Mouse (Mus musculus) cerebellum, adult 18-20 months (tissue): Measurements from ENCODE around the gene Crtam.

Experiments
- DNase-seq, 2 experiments: peaks; one replicate each; pipeline ENCODE4 v3.0.0; 2021

Crtam gene

GRCm38 (mm10) chr9:41004415-41004814, at the start of gene Crtam:
Crtam (minus strand) TSS chr9:41004628.
- DNase-seq: no peak

- DNase-seq: peak; percentile 87 to 89
Measured at GRCm38 (mm10) chr9:41054166-41054565, 49.7 kb upstream of the Crtam start.

- DNase-seq: no peak
Measured at GRCm38 (mm10) chr9:41053478-41053877, 49.0 kb upstream of the Crtam start.

GRCm38 (mm10) chr9:41051080-41051932, 46.9 kb upstream of the Crtam start:
- DNase-seq: no peak

DNA sequence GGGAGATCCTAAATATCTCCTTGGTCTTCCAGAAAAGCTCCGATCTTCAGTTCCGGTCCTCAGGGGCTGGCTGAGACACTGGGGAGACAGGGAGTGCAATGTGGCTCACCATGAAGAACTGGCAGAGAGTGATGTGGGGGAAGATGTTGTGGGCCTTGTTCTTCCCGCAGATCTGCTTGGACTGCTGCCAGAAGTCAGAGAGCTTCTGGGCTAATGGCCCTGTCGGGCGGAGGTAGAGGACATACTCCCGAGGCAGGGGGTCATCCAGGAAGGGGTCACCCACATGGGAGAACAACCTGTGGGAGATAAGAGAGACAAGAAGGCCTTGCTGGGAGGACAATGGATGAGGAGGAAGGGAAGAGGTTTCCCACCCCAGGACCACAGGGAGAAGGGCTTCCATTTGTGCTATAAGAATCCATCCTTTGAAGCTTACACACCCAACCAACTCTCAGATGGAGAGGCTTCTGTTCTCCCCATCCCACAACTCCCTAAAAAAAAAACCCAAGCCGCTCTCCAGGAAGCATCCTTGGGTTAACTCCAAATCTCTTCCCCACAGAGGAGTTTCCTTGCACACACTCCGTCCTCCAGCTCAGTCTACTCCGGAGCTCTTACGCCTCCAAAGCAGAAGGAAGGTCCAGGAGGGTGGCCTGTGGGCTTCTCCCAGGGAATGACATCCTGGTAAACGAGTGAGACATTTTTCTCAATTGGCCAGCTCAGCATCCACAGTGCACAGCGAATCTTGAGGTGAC, 46.1 kb upstream of the Crtam start:
- no peak for DNase-seq

GRCm38 (mm10) chr9:41049282-41049681, 44.9 kb upstream of the Crtam start:
- no peak for DNase-seq

DNA sequence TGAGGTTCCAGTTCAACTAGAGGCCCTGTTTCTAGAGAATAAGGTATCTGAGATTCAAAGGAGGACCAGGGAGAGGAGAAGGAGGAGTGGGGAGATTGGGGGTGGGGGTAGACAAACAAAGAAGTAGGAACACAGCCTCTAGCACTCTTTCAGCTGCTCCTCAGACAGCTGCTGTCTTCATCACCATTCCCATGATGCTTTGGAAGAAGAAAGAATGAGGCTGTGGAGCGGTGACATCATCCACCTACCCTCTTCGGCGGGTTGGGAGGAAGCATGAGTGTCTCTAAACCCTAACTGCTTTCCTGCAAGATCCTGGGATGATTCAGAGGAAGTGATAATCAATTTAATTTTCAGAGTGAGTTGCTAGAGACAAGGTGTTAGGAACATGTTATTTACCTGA, 44.4 kb upstream of the Crtam start:
- DNase-seq: no peak

DNA sequence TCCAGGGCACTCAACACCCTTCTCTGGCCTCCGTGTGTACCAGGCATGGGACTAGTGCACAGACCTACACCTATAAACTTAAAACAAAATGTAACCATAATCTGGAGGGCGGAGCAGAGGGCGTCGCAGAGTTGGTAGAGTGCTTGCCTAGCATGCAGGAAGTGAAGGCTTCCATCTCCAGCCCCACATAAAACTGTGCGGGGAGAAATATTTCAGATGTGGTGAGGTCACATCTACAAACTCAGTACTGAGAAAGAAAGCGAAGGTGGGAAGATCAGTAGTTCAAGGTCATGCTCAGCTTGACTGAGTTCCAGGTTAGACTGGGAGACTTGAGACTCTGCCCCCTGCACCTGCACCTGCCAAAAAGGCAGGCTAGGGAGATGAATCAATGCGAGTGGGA, 43.8 kb upstream of the Crtam start:
- no peak for DNase-seq

DNA sequence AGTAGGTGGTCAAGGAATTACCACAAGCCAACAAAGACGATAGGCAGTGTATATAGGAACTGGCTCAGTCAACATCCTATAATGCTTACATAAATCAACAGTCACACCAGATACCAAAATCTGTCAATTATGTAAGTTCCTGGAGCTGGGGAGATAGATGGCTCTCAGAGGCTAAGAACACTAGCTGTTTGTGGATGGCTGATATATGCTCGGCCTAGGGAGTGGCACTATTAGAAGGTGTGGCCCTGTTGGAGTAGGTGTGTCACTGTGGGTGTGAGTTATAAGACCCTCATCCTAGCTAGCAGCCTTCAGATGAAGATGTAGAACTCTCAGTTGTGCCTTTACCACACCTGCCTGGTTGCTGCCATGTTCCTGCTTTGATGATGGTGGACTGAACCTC, 43.2 kb upstream of the Crtam start:
- DNase-seq: no peak

GRCm38 (mm10) chr9:41044626-41045025, 40.2 kb upstream of the Crtam start:
- DNase-seq: peak; percentile 94 to 95

DNA sequence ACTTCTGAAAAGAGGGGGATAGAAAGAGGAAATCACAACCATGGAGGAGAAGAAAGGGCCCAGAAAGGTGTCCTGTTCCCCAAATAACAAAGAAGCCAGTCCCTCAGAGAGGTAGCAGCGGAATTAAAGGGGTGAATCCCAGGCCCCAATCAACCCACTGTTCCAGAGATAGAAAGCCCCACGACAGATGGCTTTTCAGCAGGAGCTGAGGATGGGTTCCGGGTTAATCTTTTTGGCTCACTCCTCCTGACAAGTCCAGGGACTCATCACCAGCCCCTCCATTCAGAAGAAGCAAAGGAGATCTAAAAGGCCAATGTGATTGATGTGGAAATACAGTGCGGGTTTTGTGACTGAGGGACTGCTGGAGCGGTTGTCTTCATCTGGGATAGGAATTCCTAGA, 39.2 kb upstream of the Crtam start:
- DNase-seq: peak; percentile 68 to 79

DNA sequence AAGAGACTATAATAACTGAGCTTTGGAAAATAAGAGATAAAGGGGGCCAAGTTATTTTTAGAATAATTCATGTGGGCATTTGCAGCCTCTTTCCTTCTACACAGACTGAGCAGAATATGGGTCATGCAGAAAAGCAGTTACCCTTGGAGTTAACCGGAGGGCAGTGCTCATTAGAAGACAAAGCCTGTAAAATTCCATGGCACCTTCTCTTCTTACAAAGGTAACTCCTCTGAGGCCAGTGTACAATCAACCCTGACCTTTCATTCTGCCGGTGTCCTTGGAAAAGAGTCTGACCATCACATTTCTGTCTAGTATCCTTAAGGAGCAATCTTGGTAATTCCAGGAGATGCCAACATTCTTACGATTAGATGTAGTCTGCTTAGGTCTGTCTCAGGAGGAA, 37.0 kb upstream of the Crtam start:
- no peak for DNase-seq

DNA sequence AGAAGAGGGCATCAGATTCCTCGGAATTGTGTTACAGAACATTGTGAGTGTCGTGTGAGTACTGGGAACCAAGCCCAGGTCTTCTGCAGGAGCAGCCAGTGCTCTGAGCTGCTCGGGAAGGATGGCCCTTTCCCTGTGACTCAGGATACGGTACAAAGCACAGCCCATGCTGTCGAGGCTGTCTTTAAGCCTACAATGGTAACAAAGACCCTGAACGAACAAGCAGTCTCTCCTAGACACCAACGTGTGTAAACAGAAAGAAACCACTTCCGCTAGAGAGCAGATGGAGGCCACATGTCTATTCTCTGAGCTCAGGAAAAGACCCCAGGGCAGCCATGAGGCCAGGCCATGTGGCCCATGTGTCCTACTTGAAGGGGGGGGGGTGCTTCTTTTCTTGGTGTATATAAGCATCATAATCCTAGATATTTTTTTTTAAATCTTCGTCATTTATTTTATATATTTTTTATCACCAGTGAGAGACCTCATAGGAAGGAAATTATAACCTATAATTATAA, 33.8 kb upstream of the Crtam start:
- no peak for DNase-seq

DNA sequence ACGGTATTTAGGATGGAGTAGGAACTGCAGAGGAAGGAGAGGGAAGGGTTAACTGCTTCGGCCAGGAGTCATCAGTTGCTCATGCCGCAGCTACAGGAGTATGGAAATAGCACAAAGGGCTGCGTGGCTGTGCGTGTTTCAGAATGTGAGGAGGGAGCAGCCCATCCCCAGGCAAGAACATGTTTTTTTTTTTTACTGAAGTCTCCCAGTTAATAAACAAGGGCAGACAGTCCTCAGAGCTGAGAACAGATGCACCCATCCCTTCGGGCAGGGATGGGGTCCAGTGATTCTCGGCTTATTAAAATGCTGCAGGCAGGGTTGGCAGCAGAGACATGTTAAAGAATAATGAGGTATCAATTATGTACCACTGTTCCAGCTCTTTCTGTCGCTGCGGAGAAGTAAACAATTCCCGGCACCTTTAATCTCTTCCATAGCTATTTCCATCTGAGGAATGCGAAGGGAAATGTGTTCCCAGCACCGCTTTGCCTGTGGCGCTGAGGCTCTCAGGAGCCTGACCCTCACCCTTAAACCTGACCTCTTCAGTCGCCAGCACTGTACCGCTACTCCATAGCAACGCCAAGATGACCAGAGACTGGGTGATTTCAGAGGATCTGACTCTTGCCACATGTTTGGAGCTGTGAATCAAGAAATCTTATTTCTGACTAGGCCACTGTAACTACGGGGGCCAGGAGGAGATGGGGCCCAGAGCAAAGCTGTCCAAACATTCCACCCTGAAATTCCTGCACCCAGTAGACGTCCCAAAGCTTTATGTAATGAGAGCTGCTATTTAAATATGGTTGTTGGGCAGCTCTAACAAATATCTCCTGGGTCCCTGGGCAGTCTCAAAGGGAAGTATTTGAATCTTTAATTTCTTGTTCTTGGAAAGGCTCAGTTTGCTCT, 27.4 kb upstream of the Crtam start:
- peak in 1 of 2 experiments; percentile 24 for DNase-seq

GRCm38 (mm10) chr9:41029827-41030226, 25.4 kb upstream of the Crtam start:
- no peak for DNase-seq

GRCm38 (mm10) chr9:41028470-41028869, 24.0 kb upstream of the Crtam start:
- peak; percentile 67 to 73 for DNase-seq

DNA sequence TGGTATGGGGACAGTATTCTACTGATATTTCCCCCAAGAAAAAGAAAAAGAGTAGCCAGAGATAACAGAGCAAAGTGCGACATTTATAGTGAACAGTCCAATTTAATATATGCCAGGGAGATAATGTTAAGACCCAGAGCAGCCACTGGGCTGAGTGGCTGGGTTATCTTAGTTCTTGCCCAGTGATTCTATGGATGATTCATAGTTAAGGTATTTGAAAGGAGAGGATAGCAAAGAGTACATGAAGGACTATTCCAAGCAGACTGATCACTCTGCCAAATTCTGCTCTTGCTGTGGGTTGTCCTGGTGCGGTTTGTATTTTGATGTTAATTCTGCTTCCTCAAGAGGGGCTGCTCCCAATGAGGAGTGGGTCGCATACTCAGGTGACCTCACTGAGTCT, 17.3 kb upstream of the Crtam start:
- no peak for DNase-seq

DNA sequence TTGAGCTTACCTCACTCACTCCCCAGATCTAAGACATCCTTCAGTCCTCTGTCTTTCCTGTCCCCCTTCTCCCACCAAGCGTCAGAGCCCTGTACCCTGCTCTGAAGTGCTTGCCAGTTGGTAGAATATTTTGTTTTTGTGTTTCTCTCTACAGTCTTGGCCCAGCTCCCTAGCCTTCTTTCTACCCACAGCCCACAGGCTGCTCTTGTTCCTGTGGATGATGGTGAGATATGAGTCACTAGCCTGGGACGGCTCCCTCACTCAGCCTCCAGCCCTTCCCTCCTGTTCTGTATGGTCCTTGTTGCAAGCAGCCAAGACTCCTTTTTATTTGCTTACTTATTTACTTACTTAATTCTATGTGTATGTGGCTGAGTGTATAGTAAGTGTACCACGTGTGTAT, 16.1 kb upstream of the Crtam start:
- DNase-seq: no peak

DNA sequence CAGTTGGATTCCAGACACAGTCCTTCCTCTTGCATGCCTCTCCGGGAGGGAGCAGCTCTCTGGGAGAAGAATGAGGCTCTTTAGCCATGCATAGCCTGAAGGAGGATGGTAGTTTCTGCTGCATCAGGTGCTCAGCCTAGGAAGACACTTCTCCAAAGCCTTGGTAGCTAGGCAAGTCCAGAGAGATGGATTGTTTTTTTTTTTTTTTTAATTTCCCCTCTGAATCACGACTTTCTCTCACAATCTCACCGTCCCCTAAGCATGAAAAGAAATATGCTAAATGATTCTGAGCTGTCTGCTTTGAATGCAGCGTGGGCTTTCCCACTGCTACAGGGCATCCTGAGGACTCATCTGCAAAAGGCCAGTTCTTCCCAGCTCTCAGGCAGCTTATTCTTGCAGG, 10.1 kb upstream of the Crtam start:
- DNase-seq: no peak

DNA sequence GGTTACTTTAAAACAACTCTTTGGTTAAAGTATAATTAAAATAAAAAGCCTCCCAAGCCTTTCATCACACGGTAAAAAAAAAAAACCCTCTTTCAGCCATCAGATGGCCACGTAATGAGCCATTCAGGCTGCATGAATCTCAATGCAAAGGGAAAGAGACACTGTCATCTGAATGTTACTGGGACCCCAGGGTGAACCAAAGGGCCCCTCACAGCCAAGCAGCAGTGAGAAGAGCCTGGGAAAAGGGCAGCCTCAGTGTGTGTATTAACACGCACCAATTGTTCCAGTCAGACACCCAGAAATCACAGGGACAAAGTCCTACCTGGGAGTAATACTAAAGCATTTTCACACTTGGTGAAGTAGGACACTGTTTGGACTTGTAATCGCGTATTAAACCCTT, 8.0 kb upstream of the Crtam start:
- DNase-seq: no peak

GRCm38 (mm10) chr9:41011512-41012436, 7.3 kb upstream of the Crtam start:
- no peak for DNase-seq

DNA sequence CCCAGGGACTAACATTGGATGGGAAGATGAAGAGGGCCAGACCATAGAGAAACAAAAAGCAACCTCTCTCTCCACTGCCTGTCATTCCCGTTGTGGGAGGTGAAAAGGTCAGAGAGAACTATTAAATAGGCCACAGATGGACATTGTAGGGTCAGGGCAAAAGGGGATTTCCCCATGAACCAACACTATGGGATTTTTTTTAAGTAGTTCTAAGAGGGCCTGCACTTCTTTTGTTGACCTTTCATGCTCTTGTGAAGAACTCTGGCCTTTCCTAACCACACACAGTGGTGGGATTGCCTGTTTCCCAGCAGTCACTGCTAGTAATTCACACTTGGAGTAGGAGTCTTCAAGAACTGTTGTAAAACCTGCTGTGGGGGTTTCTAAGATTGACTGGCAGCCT, 3.4 kb upstream of the Crtam start:
- DNase-seq: no peak
